Mouse (Mus musculus) layer of hippocampus, postnatal 10 days (tissue): ENCODE measurements around the gene Lcor. TPM values are rescaled to one million over a fixed set of nuclear protein-coding genes. Genes with fewer than 3 reads are reported as not detected.

Experiments
- DNase-seq, 2 experiments: peaks; one replicate each; pipeline ENCODE4 v3.0.0; 2021; ENCODE audit warnings: low spot score in 2 of 2
- total RNA-seq, 2 experiments: library from RNA; stranded (reverse); gene quantifications; 2 replicates each; pipeline ENCODE4 v1.2.3; 2021

Gene Lcor
- total RNA-seq, 2 experiments from 2014 or later, result 17.0 to 18.1 TPM

GRCm38 (mm10) chr19:41558891-41559486 lies 76.6 kb downstream of the Lcor start:
- no peak for DNase-seq

- no peak for DNase-seq
These were observed 78.4 kb downstream of the Lcor start for GRCm38 (mm10) chr19:41560856-41561255.

- DNase-seq, result no peak
These were observed 86.4 kb downstream of the Lcor start for GRCm38 (mm10) chr19:41568791-41569190.

GRCm38 (mm10) chr19:41573700-41574099 lies 91.3 kb downstream of the Lcor start:
- no peak for DNase-seq

GRCm38 (mm10) chr19:41577576-41577975 lies 95.1 kb downstream of the Lcor start:
- no peak for DNase-seq

- DNase-seq, result peak in 1 of 2 experiments; percentile 40
These were observed 97.0 kb downstream of the Lcor start for GRCm38 (mm10) chr19:41579311-41579920.

GRCm38 (mm10) chr19:41581706-41582420 lies 99.4 kb downstream of the Lcor start, which contains the start of gene Gm340:
Gm340 (plus strand) TSS chr19:41582370.
- DNase-seq, result peak in 1 of 2 experiments; percentile 7

GRCm38 (mm10) chr19:41582918-41583514 lies 100.6 kb downstream of the Lcor start:
- DNase-seq, result no peak

- DNase-seq, result no peak
These were observed 104.3 kb downstream of the Lcor start for GRCm38 (mm10) chr19:41586752-41587151.

GRCm38 (mm10) chr19:41587431-41588222 lies 105.2 kb downstream of the Lcor start:
- no peak for DNase-seq

- peak in 1 of 2 experiments; percentile 13 for DNase-seq
These were observed 106.6 kb downstream of the Lcor start for GRCm38 (mm10) chr19:41589026-41589425.

- peak in 1 of 2 experiments; percentile 7 for DNase-seq
These were observed 107.2 kb downstream of the Lcor start for GRCm38 (mm10) chr19:41589681-41590080.

- DNase-seq, result no peak
These were observed 109.4 kb downstream of the Lcor start for GRCm38 (mm10) chr19:41591808-41592207.

GRCm38 (mm10) chr19:41597170-41597894 lies 114.9 kb downstream of the Lcor start:
- DNase-seq, result no peak

- DNase-seq, result no peak
These were observed 118.2 kb downstream of the Lcor start for GRCm38 (mm10) chr19:41600647-41601046.

GRCm38 (mm10) chr19:41606208-41606987 lies 124.0 kb downstream of the Lcor start:
- DNase-seq, result no peak

- no peak for DNase-seq
These were observed 129.2 kb downstream of the Lcor start for GRCm38 (mm10) chr19:41611683-41612082.
